Mouse (Mus musculus) stomach, embryonic 15.5 days (tissue): ENCODE data around the gene Atp6v1g2. TPM values are rescaled to one million over a fixed set of nuclear protein-coding genes. Genes with fewer than 3 reads are reported as not detected.
A peak's percentile ranks its signal among the peaks of the same experiment; 100 is the strongest.

ENCODE experiments used
- ATAC-seq: fragments of 200-750 bp; cut with Nextera tagmentation; 2 replicates; pipeline ENCODE4 v1.8.0; 2017; ENCODE audit warnings: low read depth, moderate number of reproducible peaks, moderate TSS enrichment; ENCODE audit not compliant: insufficient read depth, low FRiP score
- H3K27ac ChIP-seq: fragments of 300-500 bp; sonication (generic); 2 replicates; pipeline ENCODE4 v1.5.1; 2015; ENCODE audit warnings: mild to moderate bottlenecking, inconsistent platforms
- H3K27me3 ChIP-seq: fragments of 300-500 bp; sonication (generic); replicated peaks from 2 replicates; pipeline ENCODE4 v1.6.1; 2015; ENCODE audit warnings: inconsistent platforms
- H3K36me3 ChIP-seq: fragments of 300-500 bp; sonication (generic); 2 replicates; pipeline ENCODE4 v1.6.1; 2015; ENCODE audit warnings: inconsistent platforms
- H3K4me1 ChIP-seq: fragments of 300-500 bp; sonication (generic); 2 replicates; pipeline ENCODE4 v1.6.1; 2015; ENCODE audit warnings: inconsistent platforms
- H3K4me2 ChIP-seq: fragments of 300-500 bp; sonication (generic); 2 replicates; pipeline ENCODE4 v1.6.1; 2015; ENCODE audit warnings: mild to moderate bottlenecking, inconsistent platforms
- H3K4me3 ChIP-seq: fragments of 300-500 bp; sonication (generic); replicated peaks from 2 replicates; pipeline ENCODE4 v1.5.1; 2015; ENCODE audit warnings: inconsistent platforms
- H3K9ac ChIP-seq: fragments of 300-500 bp; sonication (generic); 2 replicates; pipeline ENCODE4 v1.6.1; 2015; ENCODE audit warnings: inconsistent platforms
- H3K9me3 ChIP-seq: fragments of 300-500 bp; sonication (generic); 2 replicates; pipeline ENCODE4 v1.6.1; 2016; ENCODE audit warnings: inconsistent platforms
- WGBS: fragments of 180-500 bp; shearing (Covaris S2); methylation state at CpG from one replicate; pipeline ENCODE4 v1.1.7; 2015; 5-methylcytosine and 5-hydroxymethylcytosine counted together
- polyA plus RNA-seq: library from polyadenylated mRNA; unstranded; fragments of >200 nt; fragmentation: Nextera tagmentation; extraction: Ambion mirVana; gene quantifications from 2 replicates; pipeline ENCODE4 v1.2.1, GENCODE M21; 2015

Atp6v1g2 gene
- 5.1 and 5.9 TPM in 2 replicates for polyA plus RNA-seq

DNA sequence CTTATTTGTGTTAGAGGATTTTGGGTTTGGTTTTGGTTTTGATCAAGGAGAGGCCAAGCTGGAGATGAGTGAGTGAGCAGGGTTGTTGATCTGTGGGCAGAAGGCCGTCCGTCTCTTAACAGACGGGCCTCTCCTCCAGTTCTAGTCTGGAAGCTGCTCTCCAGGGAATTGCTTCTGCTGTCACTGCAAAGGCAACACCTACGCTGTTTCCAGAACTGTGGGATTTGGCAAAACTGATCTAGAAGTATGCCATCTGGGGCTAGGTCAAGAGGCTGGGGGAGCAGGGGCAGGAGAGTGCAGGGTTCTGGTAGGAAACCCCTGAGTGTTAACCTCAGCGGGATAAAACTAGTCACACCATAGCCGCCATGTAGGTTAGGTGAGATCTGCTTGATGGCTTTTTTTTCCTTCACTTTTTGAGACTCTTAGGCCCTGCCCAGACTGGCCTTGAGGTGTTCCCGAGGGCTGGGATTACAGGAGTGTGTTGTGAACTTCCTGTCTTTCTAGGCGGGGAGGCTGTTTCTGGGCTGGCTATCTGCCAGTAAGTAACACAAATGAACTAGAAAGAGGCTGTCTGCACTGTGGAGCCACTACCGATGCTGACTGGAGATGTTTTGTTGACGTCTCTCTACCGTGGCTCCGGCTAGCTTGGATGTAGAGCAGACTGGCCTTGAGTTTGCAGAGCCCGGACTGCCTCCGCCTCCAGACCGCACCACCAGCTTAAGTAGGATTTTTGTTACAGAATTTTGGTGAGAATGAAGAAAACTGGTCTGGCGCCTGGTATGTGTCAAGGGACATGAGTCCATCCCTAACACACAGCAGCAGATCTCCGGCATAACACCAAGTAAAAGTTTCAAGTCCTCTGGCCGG is at the start of gene Atp6v1g2:
Gene Atp6v1g2 (plus strand): TSS at position 547 of the 867 bp plus-strand sequence.
- H3K9ac ChIP-seq, result peak within 1 kb of the TSS; percentile 22; the same call in 1 of the 2 replicates

DNA sequence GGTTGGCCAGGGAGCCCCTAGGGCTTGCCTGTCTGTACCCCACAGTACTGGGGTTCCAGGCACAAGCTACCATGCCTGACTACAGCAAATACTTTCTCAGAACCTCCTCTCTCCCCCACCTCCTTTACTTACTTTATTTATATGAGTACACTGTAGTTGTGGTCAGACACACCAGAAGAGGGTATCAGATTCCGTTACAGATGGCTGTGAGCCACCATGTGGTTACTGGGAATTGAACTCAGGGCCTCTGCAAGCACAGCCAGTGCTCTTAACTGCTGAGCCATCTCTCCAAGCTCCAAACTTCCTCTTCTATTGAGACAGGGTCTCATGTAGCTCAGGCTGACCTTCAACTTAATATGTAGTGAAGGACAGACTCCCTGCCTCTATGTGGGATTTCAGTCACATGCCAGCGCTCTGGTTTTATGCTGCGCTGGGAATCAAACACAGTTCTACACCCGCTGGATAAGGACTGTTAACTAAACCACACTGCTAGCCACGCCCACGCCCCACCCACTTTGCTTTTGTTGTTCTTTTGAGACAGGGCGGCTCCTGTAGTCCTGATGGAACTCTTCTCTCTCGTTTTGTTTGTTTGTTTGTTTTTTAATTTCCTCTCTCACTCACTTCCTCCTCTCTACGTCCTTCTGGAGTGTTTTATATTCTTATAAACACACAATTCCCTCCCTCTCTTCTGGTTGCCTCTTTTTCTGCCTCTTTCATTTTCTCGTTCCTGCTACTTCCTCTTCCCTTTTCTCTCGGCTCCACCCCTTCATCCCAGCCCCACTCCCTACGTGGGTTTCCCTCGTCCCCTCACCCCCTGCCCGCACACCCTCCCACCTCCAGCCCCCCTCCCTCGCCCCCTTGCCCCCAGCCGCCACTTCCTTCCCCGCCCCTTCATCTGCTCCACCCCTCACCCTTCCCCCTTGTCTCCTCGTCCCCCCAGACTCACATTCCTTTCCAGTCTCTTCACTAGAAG is 47.5 kb upstream of the Atp6v1g2 start:
- Histone ChIP-seq H3K4me1 (peaks cover 9% of the 10 kb centered on the region), H3K27ac (peak overlapping the region; percentile 73), H3K9me3 (no peaks in the 10 kb centered on the region), H3K27me3 (no peaks in the 10 kb centered on the region), H3K36me3 (no peaks in the 10 kb centered on the region), H3K9ac (peak overlapping the region; percentile 12; the same call in 1 of the 2 replicates), H3K4me2 (peak overlapping the region; percentile 58), H3K4me3 (peak overlapping the region; percentile 48)
- ATAC-seq, result 0 out of 2 replicates have a peak, but pooled peaks have one; percentile 20
- WGBS, result 5% methylated on average over 18 of the region's 18 CpGs

More for the DNA sequence above, at the start of gene Atp6v1g2:
- Histone ChIP-seq H3K4me3 (peak within 1 kb of the TSS; percentile 58; the same call in 1 of the 2 replicates), H3K4me1 (peaks cover 39% of the 10 kb centered on the region), H3K36me3 (peaks cover 13% of the 10 kb centered on the region), H3K27me3 (no peaks in the 10 kb centered on the region), H3K4me2 (peak within 1 kb of the TSS; percentile 79), H3K9me3 (no peaks in the 10 kb centered on the region), H3K27ac (peak within 1 kb of the TSS; percentile 95)
- no peak for ATAC-seq
- 38% methylated on average over 18 of the region's 18 CpGs for WGBS

DNA sequence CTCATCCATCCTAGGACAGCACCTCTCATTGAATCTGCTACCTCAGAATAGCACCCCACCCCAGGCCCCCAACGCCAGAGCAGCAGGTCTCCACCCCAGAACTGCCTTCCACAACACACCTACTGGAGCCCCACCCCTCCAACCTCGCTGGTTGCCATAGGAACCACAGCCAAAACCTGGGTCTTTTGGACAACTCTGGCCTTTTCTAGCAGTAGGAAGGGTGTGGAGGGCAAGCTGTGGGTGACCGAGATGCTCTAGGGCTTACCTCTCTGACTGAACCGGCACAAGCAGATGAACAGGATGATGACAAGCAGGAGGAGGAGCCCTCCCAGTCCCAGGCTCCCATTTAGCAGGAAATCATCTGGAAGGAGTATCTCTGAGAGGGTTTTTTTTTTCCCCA is 46.8 kb upstream of the Atp6v1g2 start:
- Histone ChIP-seq H3K27me3 (no peaks in the 10 kb centered on the region), H3K9ac (no peak overlapping the region), H3K4me2 (peak overlapping the region; percentile 58), H3K36me3 (no peaks in the 10 kb centered on the region), H3K27ac (peak overlapping the region; percentile 73), H3K4me1 (peaks cover 9% of the 10 kb centered on the region), H3K9me3 (no peaks in the 10 kb centered on the region), H3K4me3 (peak overlapping the region; percentile 48)
- 0% methylated on average over 4 of the region's 4 CpGs for WGBS
- ATAC-seq, result peak; percentile 20; the same call in 1 of the 2 replicates

DNA sequence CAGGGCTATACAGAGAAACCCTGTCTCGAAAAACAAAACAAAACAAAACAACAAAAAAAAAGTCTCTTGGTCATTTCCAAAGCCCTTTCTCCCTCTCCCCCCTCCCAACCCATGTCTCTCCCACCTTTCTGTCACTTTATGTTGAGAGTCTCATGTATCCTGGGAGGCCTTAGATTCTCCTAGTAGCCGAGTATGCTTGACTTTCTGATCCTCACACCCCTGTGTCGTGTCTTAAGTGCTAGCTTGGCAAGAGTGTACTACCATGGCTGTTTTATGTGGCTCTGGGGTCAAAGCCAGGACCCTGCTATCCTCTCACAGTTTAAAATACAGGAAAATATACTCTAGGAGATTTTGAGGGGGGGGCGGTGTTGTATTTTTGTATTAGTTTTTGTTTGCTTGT is 46.1 kb upstream of the Atp6v1g2 start:
- no peak overlapping the region for H3K9ac ChIP-seq
- H3K4me2 ChIP-seq, result no peak overlapping the region; the same call in 1 of the 2 replicates
- H3K27ac ChIP-seq, result no peak overlapping the region
- WGBS, result 61% methylated on average over 4 of the region's 4 CpGs
- peaks cover 9% of the 10 kb centered on the region for H3K4me1 ChIP-seq
- H3K9me3 ChIP-seq, result no peaks in the 10 kb centered on the region
- H3K36me3 ChIP-seq, result no peaks in the 10 kb centered on the region
- H3K4me3 ChIP-seq, result no peak overlapping the region
- ATAC-seq, result no peak
- H3K27me3 ChIP-seq, result no peaks in the 10 kb centered on the region

DNA sequence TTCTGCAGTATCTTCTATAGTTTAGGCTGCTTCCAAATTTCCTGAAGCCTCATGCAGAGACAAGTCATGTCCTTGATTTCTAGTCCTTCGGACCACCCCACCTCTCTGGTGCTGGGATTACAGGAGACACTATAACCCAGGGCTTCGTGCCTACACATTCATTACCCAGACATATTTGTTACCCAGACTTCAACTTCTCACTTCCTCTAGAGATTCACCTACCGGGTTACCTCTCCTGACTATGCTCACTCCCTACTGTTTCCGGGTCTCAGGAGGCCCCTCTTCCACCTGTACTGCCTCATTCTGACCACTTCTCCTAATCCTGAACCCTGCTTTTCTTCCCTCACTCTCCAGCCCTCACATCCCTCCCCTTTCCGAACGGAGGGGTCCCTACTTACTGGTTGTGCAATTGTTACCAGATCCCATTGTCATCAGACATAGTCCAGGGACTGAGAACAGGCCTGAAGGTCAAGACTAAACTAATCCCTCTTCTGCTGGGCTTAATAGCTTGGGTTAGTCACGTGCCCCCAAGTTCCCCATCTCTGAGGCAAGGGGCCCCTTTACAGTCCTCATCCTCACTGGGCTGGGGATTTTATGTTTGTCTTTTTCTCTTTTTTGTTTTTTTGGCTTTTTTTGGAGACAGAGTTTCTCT is 45.4 kb upstream of the Atp6v1g2 start, which contains the start of gene Lst1:
Gene Lst1 (minus strand): TSS at position 481 of the 652 bp plus-strand sequence.
- H3K36me3 ChIP-seq, result no peaks in the 10 kb centered on the region
- WGBS, result 58% methylated on average over 7 of the region's 7 CpGs
- ATAC-seq, result no peak
- H3K4me1 ChIP-seq, result peaks cover 9% of the 10 kb centered on the region
- H3K9me3 ChIP-seq, result no peaks in the 10 kb centered on the region
- H3K27ac ChIP-seq, result peak within 1 kb of the TSS; percentile 31; the same call in 1 of the 2 replicates
- H3K4me2 ChIP-seq, result no peak within 1 kb of the TSS; the same call in 1 of the 2 replicates
- H3K27me3 ChIP-seq, result no peaks in the 10 kb centered on the region
- H3K4me3 ChIP-seq, result no peak within 1 kb of the TSS
- no peak within 1 kb of the TSS for H3K9ac ChIP-seq

DNA sequence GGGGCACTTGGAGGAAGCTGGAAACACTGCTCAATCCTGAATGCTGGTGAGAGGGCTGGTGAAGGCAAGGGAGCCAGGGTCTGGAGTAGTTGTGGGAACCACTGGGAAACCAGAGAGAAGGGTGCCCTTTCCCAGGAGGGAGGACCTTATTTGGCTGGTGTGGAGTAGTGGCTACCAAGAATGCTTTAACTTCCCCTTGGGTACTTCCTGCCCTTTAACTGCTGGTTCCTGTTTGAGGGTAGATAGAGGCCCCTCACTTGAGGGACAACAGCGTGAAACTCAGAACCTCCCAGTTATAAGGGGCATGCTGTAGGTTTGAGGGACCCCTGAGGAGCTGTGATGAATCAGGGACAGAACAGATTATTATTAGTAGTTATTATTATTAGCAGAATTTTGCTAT is 44.3 kb upstream of the Atp6v1g2 start:
- H3K9me3 ChIP-seq, result no peaks in the 10 kb centered on the region
- H3K9ac ChIP-seq, result no peak overlapping the region
- H3K27ac ChIP-seq, result no peak overlapping the region
- 54% methylated on average over 1 of the region's 1 CpGs for whole genome bisulfite sequencing
- H3K4me2 ChIP-seq, result no peak overlapping the region
- ATAC-seq, result no peak
- H3K4me1 ChIP-seq, result peaks cover 9% of the 10 kb centered on the region
- H3K36me3 ChIP-seq, result no peaks in the 10 kb centered on the region
- no peak overlapping the region for H3K4me3 ChIP-seq
- H3K27me3 ChIP-seq, result no peaks in the 10 kb centered on the region

DNA sequence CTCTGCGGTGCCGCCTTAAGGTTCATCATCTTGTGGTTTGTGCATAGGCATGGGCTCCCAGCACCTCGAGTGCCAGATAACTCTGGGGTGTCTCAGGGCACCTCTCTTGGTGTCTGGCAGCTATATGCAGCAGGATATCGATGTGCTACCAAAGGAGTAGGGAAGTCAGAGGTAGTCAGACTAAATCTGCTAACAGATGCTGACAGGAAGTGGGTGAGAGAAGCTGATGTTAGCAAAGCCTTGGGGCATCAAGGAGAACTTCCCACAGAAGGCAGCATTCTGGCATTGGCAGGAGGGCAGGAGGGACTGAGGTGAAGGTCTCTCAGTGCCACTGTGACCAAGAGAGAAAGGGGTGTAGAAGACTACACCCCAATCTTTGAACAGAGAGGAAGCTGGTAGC is 43.4 kb upstream of the Atp6v1g2 start:
- WGBS, result 69% methylated on average over 4 of the region's 4 CpGs

DNA sequence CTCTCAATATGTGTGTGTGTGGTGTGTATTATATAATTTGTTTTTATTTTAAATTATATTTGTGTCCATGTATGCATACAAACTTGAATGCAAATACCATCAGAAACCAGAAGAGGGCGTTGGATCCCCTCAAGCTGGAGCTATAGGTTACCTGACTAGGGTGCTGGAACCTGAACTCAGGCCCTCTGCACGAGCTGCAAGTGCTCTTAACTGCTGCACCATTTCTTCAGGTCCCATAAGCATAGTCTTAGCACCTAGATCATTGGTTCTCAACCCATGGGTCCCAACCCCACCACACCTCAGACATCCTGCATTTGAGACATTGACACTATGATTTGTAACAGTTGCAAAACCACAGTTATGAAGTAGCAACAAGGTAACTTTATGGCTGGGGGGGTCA is 41.7 kb upstream of the Atp6v1g2 start:
- Histone ChIP-seq H3K36me3 (no peaks in the 10 kb centered on the region), H3K4me1 (peaks cover 16% of the 10 kb centered on the region), H3K9me3 (no peaks in the 10 kb centered on the region), H3K4me2 (no peak overlapping the region), H3K4me3 (no peak overlapping the region), H3K9ac (no peak overlapping the region), H3K27me3 (peaks cover 11% of the 10 kb centered on the region), H3K27ac (no peak overlapping the region)
- 61% methylated on average over 2 of the region's 2 CpGs for WGBS
- ATAC-seq, result no peak

More for the DNA sequence above, 43.4 kb upstream of the Atp6v1g2 start:
- Histone ChIP-seq H3K36me3 (no peaks in the 10 kb centered on the region), H3K9me3 (no peaks in the 10 kb centered on the region), H3K27ac (no peak overlapping the region), H3K4me2 (no peak overlapping the region), H3K4me1 (peaks cover 15% of the 10 kb centered on the region), H3K27me3 (peaks cover 3% of the 10 kb centered on the region), H3K9ac (no peak overlapping the region), H3K4me3 (no peak overlapping the region)
- no peak for ATAC-seq

DNA sequence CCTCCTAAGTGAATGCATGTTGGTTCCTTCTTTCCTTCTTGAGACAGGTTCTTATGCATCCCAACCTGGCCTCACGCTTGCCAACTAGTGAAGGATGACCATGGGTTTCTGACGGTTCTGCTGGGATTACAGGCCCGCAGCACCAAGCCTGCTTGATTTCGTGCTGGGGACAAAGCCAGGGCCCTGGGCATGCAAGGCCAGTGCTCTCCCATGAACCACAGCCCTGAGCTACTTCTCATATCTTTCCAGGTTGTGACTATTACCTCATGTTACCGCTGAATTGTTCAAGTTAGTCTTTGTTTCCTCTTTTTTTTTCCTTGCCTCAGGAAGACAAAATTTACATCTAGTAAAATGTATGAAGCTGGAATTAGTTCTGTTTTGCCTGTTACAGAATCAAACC is 40.5 kb upstream of the Atp6v1g2 start:
- no peak overlapping the region for H3K4me2 ChIP-seq
- no peak overlapping the region; the same call in 1 of the 2 replicates for H3K27ac ChIP-seq
- ATAC-seq, result no peak
- H3K4me1 ChIP-seq, result peaks cover 15% of the 10 kb centered on the region; the same call in 1 of the 2 replicates
- no peak overlapping the region for H3K4me3 ChIP-seq
- H3K9ac ChIP-seq, result no peak overlapping the region
- H3K9me3 ChIP-seq, result no peaks in the 10 kb centered on the region
- 86% methylated on average over 5 of the region's 5 CpGs for WGBS
- H3K36me3 ChIP-seq, result no peaks in the 10 kb centered on the region
- H3K27me3 ChIP-seq, result peaks cover 11% of the 10 kb centered on the region

DNA sequence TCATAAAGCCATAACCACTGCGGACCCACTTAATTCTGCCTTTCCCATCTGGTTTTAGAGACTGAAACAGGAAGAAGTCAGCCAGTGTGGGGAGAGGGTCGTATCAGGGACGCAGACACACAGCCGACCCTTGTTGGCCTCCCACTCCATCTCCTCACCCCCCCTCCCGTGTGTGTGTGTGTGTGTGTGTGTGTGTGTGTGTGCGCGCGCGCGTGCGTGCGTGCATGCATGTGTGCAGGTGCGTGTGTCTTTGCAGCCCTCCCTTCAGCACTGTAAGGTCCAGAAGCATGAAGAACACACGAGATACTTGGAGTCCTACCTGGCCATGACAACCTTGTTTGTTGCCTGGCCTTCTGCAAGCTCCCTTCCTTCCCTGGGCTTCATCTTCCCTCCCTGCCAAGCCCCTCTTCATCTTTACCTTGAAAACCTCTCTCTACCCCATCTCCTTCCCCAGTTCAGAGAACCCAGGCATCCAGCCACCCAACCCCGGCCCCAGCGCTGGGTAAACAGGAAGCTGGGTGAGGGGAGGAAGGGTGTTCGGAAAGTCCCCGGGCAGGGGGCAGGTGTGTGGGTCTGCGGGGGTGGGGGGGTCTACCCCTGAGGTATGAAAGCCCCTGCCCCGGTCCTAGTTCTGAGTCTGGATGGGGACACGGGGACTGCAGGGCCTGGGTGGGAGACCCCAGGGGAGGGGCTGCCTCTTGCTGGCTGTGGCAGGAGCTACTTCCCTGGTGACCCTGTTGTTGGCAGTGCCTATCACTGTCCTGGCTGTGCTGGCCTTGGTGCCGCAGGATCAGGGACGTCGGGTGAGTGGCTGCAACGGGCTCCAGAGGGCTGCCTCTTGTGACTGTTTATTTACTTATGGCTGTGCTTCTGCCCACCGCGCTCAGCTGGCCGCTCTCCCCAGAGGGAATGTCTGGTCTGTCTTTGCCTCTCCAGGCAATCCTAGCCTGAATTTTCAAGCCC is 39.3 kb upstream of the Atp6v1g2 start, which contains the start of gene Ltb:
Gene Ltb (plus strand): TSS at position 559 of the 963 bp plus-strand sequence.
- H3K27me3 ChIP-seq, result peaks cover 15% of the 10 kb centered on the region
- H3K4me1 ChIP-seq, result peaks cover 15% of the 10 kb centered on the region; the same call in 1 of the 2 replicates
- no peaks in the 10 kb centered on the region for H3K36me3 ChIP-seq
- peak within 1 kb of the TSS; percentile 47 for H3K4me3 ChIP-seq
- 54% methylated on average over 28 of the region's 28 CpGs for WGBS
- peak within 1 kb of the TSS; percentile 93 for H3K4me2 ChIP-seq
- H3K27ac ChIP-seq, result no peak within 1 kb of the TSS
- H3K9me3 ChIP-seq, result no peaks in the 10 kb centered on the region
- H3K9ac ChIP-seq, result no peak within 1 kb of the TSS
- ATAC-seq, result no peak
